Mouse (Mus musculus) left cerebral cortex, postnatal 4 days (tissue): ENCODE measurements at regions not wholly inside any gene's neighbourhood (a gene's known extent, or its start where the extent isn't known, plus 50 kb on each side); places are given as distances from the start of the nearest gene placed in this dataset.

Source experiments
- DNase-seq: peaks from one replicate; pipeline ENCODE4 v3.0.0-alpha.2; 2022
- intact Hi-C: fragments of 180-260 bp; cut with DNase I; formaldehyde crosslinking; loops from one replicate; pipeline ENCODE4 v1.15.1; 2025

DNA sequence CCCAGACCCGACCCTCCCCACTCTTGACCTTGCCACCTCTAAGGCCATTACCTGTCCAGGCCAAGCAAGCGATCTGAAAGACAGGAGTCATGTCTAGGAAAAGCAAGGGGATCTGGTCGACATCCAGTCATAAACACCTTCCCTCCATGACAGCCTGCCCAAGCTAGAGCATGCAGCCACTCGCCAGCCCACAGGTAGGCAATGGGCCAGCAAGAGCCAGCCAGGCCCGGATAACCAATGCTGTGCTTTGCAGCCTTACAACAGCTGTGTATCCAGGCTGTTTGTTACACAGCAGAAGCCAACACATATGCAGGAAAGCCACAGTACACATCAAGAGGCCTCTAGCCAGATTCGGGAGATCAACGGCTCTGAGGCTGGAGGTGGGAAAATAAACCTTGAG is 57.3 kb upstream of the A430005L14Rik start:
- no peak for DNase-seq
- intact Hi-C loops = no loop called here

- DNase-seq = no peak
- intact Hi-C loops = no loop called here
Measured at GRCm38 (mm10) chr4:153905076-153905475, 52.0 kb upstream of the A430005L14Rik start.

GRCm38 (mm10) chr4:153905511-153905910 is 51.5 kb upstream of the A430005L14Rik start:
- DNase-seq = no peak
- intact Hi-C loops = no loop called here
